Mouse (Mus musculus): ENCODE measurements around the gene Casp6.

GRCm38 (mm10) chr3:129903369-129903768, 2.1 kb downstream of the Casp6 start:
- no peak for TF ChIP-seq POLR2A (IDR thresholded peaks at IDR 0.05; ENCODE audit: low read depth, low read length)
- TF ChIP-seq CTCF (IDR thresholded peaks at IDR 0.05; ENCODE audit: borderline replicate concordance, insufficient read depth, low read length) = no peak
